Mouse (Mus musculus): ENCODE data around the gene Slc25a43.

Slc25a43 gene

GRCm38 (mm10) chrX:36823932-36824711 is 80.7 kb downstream of the Slc25a43 start:
- no peak for DNase-seq (ENCODE audit: extremely low spot score)

GRCm38 (mm10) chrX:36825032-36825431 is 81.6 kb downstream of the Slc25a43 start:
- no peak for DNase-seq (ENCODE audit: extremely low spot score)
